Comparison of ENCODE assay signal across 8 mouse cellular contexts in genomic region chrX:121232142-121233000, GRCm38 (mm10).
A peak's percentile ranks its signal among the peaks of the same experiment; 100 is the strongest.
DNase-seq lines count a peak whose midpoint lies in the region; ATAC-seq lines count a peak whose summit lies in the region.

No protein-coding gene starts in this region.

- no peaks in the 10 kb centered on the region for H3K36me3 ChIP-seq in hindbrain, embryonic 15.5 days
- no peaks in the 10 kb centered on the region for H3K36me3 ChIP-seq in neural tube, embryonic 12.5 days

- no peak overlapping the region for H3K4me2 ChIP-seq in hindbrain, embryonic 15.5 days
- no peak overlapping the region for H3K4me2 ChIP-seq in neural tube, embryonic 12.5 days (replicated peaks)

- ATAC-seq in hindbrain, embryonic 15.5 days (ENCODE audit: low FRiP score, low read depth): peak; percentile 42; the same call in 1 of the 2 replicates
- peak; percentile 84 for ATAC-seq in neural tube, embryonic 12.5 days (ENCODE audit: low FRiP score, low read depth)
- ATAC-seq in frontal cortex, adult (ENCODE audit: low TSS enrichment): no peak

- H3K27me3 ChIP-seq in hindbrain, embryonic 15.5 days: no peaks in the 10 kb centered on the region
- H3K27me3 ChIP-seq in neural tube, embryonic 12.5 days (replicated peaks): no peaks in the 10 kb centered on the region

- 0 out of 2 replicates have a peak, but pooled peaks cover 4% of the 10 kb centered on the region for H3K4me1 ChIP-seq in hindbrain, embryonic 15.5 days (replicated peaks)
- no peaks in the 10 kb centered on the region for H3K4me1 ChIP-seq in neural tube, embryonic 12.5 days

- H3K9me3 ChIP-seq in hindbrain, embryonic 15.5 days: no peaks in the 10 kb centered on the region
- no peaks in the 10 kb centered on the region for H3K9me3 ChIP-seq in neural tube, embryonic 12.5 days

- H3K9ac ChIP-seq in hindbrain, embryonic 15.5 days: no peak overlapping the region
- no peak overlapping the region for H3K9ac ChIP-seq in neural tube, embryonic 12.5 days

- WGBS in hindbrain, embryonic 15.5 days: 31% methylated on average over 3 of the region's 3 CpGs
- 26% methylated on average over 3 of the region's 3 CpGs for WGBS in neural tube, embryonic 12.5 days

- no peak overlapping the region for H3K4me3 ChIP-seq in hindbrain, embryonic 15.5 days
- no peak overlapping the region for H3K4me3 ChIP-seq in neural tube, embryonic 12.5 days

- DNase-seq in kidney, adult 9 months: peak; percentile 0
- no peak for DNase-seq in kidney, adult 8-10 months
- peak; percentile 77 for DNase-seq in embryo, embryonic 10.5 days (ENCODE audit: low spot score)
- no peak for DNase-seq in adrenal gland, adult 2 months
- no peak for DNase-seq in layer of hippocampus, adult 9-11 months

- no peak overlapping the region for H3K27ac ChIP-seq in hindbrain, embryonic 15.5 days (replicated peaks)
- no peak overlapping the region for H3K27ac ChIP-seq in neural tube, embryonic 12.5 days

Comparison
In these comparisons a context has a peak if more than half of its experiments do, and no peak if none do; other contexts are left out.
1. DNase-seq: peak in kidney, adult 9 months (single experiment) and embryo, embryonic 10.5 days (single experiment); none in kidney, adult 8-10 months (0 of 2), adrenal gland, adult 2 months (single experiment) and layer of hippocampus, adult 9-11 months (single experiment).